Mouse (Mus musculus) left cerebral cortex, adult 2 months (tissue): Measurements from ENCODE around the gene Mpig6b. TPM values are rescaled to one million over a fixed set of nuclear protein-coding genes. Genes with fewer than 3 reads are reported as not detected.

ENCODE experiments used
- DNase-seq, 2 experiments: peaks; one replicate each; pipeline ENCODE4 v3.0.0; 2021 to 2022; ENCODE audit warnings: low spot score in 2 of 2, mixed read lengths in 1 of 2; ENCODE audit errors: extremely low spot score in 1 of 2
- H3K27ac ChIP-seq: fragments of 200-600 bp; 2 replicates; pipeline ENCODE4 v1.8.1; 2022
- H3K4me3 ChIP-seq: fragments of 200-600 bp; 2 replicates; pipeline ENCODE4 v1.8.1; 2022
- CTCF ChIP-seq: fragments of 200-600 bp; IDR thresholded peaks from 2 replicates; pipeline ENCODE4 v1.8.1; 2022; ENCODE audit warnings: antibody characterized with exemption, mild to moderate bottlenecking, moderate library complexity
- intact Hi-C: fragments of 180-260 bp; cut with DNase I; formaldehyde crosslinking; loops from one replicate; pipeline ENCODE4 v1.15.1; 2025
- total RNA-seq, 2 experiments: library from RNA; stranded (reverse); gene quantifications; 2 replicates each; pipeline ENCODE4 v1.2.3; 2021

Mpig6b gene
- total RNA-seq, 2 experiments from 2014 or later: not detected

DNA sequence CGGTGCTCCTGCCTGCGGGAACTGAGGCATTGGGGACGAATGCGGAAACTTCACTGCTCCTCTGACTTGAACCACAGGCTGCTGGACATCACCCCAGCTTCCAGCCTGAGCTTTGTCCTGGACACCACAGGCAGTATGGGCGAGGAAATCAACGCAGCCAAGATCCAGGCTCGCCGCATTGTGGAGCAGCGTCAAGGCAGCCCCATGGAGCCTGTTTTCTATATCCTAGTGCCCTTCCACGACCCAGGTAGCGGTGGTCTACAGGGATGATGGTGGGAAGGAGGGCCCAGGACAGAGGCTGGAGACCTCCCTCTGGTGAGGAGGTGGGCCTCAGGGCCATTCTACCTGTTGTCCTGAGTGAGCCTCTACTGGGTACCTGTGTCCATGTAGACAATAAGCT, 46.1 kb downstream of the Mpig6b start:
- Histone ChIP-seq H3K4me3 (no peak overlapping the region), H3K27ac (no peak overlapping the region)
- no peak for TF ChIP-seq CTCF
- no peak for DNase-seq
- intact Hi-C loops: loop anchor here (10.0 kb wide), 1 partner anchor 215 kb away; the partner anchor contains the start of genes Atp6v1g2 and Nfkbil1

DNA sequence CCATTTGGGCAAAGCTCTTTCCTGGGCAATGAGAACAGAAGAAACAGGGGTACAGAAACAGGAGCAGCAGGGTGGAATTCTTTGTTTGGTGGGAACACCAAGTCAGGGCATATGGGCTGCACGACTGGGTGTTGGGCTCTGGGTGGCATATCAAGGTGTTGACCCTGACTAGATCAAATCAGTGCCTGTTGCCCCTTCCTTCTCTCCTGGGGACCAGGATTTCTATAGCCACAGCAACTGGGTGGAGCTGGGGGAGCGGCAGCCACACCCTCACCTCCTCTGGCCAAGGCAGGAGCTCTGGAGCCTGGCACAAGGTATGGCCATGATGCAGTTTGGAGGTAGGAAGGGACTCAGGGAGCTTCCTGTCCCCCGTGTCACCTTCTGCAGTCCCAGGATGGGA, 47.8 kb downstream of the Mpig6b start:
- no peak for TF ChIP-seq CTCF
- H3K27ac ChIP-seq: no peak overlapping the region
- DNase-seq: no peak
- intact Hi-C loops: no loop called here
- H3K4me3 ChIP-seq: no peak overlapping the region

DNA sequence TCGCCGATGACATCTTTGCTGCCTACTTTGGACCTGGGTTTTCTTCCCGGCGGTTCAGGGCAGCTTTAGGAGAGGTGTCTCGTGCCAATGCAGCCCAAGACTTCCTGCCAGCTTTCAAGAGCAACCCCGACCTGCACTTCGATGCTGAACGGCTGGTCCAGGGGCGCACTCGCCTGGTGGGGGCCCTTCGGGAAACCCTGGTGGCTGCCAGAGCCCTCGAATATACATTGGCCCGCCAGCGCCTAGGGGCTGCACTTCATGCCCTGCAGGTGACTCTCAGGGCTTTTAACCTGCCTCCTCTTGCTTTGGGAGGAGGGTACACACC, 48.3 kb downstream of the Mpig6b start:
- Histone ChIP-seq H3K4me3 (no peak overlapping the region), H3K27ac (no peak overlapping the region)
- no peak for DNase-seq
- no peak for TF ChIP-seq CTCF
- intact Hi-C loops: no loop called here

DNA sequence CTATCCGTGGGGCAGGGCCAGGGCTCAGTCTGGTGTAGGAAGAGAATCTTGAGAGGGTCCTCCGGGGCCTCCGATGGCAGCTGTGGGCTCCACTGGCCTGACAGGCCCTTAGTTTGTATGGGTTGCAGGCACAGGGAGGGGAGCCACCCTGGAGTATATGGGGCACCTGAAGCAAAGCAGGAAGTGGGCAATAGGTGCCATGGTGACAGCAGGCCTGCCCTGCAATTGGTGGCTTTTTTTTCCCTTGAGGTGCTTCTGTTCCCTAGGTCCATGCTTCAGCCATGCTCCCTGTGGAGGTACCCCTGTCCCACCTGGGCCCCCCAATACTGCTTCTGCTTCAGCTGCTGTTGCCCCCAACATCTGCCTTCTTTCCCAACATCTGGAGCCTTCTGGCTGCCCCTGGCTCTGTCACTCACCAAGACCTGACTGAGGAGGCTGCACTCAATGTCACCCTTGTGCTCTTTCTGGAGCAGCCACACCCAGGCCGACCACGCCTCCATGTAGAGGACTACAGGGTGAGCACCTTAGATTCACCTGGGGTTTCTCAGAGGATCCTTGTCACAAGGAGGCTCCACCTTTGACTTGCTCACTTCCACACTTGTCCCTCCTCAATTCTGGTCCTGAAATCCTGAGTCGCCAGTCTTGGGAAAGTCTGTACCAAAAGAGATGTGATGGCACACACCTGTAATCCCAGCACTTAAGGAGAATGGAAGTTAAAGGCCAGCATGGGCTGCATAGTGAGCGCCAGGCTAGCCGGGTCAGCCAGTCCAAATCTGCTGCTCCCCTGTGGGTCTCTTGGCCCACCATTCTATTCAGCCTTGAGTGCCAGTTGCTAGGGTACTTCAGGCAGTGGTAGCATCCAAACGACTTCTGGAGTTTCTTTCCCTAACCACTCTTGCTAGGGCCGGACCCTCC, 48.9 kb downstream of the Mpig6b start:
- TF ChIP-seq CTCF: no peak
- no peak overlapping the region for H3K27ac ChIP-seq
- no peak for DNase-seq
- no peak overlapping the region for H3K4me3 ChIP-seq
- intact Hi-C loops: no loop called here

DNA sequence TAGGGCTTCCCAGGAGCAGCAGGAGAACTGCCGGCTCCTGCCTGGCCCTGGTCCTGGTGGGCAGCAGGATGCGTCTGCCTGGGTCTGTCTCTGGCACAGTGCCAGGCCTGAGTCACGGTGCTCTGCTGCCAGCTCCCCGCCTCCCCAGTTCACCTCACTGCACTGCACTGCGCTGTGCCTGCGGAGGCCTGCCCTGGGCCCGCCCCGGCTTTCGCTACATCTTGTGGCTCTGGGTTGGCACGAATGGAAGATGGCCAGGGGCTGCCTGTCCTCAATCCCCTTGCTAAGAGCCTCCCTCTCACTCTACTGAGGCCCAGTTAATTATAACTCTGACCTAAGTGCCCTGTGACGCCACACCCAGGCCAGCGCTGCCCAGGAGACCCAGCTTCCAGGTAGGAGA, 49.6 kb downstream of the Mpig6b start, which contains the start of gene Vwa7:
Gene Vwa7 (plus strand): TSS at position 204 of the 400 bp plus-strand sequence.
- DNase-seq: no peak
- Histone ChIP-seq H3K27ac (no peak within 1 kb of the TSS), H3K4me3 (no peak within 1 kb of the TSS)
- intact Hi-C loops: no loop called here
- no peak for TF ChIP-seq CTCF

DNA sequence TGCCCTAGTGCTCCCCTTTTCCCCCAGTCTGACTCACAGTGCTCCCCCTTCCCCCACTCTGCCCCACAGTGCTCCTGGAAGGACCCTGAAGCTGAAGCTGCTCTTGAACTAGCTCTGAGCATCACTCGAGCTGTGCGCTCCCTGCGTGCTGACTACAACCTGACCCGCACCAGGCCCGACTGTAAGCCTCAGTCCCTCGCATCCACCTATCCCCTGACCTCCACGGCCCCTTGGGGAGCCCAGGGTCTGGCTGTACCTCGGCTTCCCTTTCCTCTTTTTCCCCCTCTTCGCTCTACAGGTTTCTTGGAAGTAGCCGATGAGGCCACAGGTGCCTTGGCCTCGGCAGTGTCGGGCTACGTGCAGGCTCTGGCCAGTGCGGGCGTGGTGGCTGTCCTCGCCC, 50.7 kb downstream of the Mpig6b start:
- TF ChIP-seq CTCF: no peak
- no peak for DNase-seq
- Histone ChIP-seq H3K27ac (no peak overlapping the region), H3K4me3 (no peak overlapping the region)
- intact Hi-C loops: no loop called here

DNA sequence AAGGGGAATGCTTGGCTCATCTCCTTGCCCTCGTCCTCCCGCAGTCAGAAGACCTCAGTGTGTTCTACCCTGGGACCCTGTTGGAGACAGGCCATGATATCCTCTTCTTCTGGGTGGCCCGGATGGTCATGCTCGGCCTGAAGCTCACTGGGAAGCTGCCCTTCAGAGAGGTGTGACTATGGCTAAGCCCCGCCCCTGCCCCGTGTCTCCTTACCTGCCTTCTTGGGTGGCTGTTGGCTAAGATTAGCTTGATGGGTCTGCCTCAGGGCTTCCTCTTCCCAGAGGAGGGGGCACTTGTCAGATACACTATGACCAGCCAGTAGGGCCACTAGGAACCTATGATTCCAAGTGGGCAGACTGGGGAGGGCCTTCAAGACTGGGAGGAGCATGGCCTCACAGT, 52.8 kb downstream of the Mpig6b start:
- no peak for TF ChIP-seq CTCF
- DNase-seq: no peak
- intact Hi-C loops: no loop called here
- H3K4me3 ChIP-seq: no peak overlapping the region
- no peak overlapping the region for H3K27ac ChIP-seq

Other genes starting within 250 kb of the Mpig6b start
- 10 to 100 TPM; 54.8 to 61.5 TPM for gene Stk19, start 229.2 kb downstream of the Mpig6b start, total RNA-seq
- 10 to 100 TPM; 33.6 to 41.4 TPM for gene Dxo, start 229.2 kb downstream of the Mpig6b start, total RNA-seq
- 10 to 100 TPM; 70.1 to 70.4 TPM for gene Skiv2l, start 216.0 kb downstream of the Mpig6b start, total RNA-seq
- gene Nelfe, start 215.8 kb downstream of the Mpig6b start, total RNA-seq: 10 to 100 TPM; 35.3 to 40.3 TPM
- gene Cfb, start 203.7 kb downstream of the Mpig6b start, total RNA-seq: under 1 TPM in 1 of 2 experiments, not detected in 1; 0.14 TPM
- 1 to 10 TPM; 6.5 to 7.4 TPM for gene Zbtb12, start 186.7 kb downstream of the Mpig6b start, total RNA-seq
- gene Gm20547, start 184.1 kb downstream of the Mpig6b start, total RNA-seq: not detected
- 1 to 10 TPM; 2.1 to 2.2 TPM for gene C2, start 167.9 kb downstream of the Mpig6b start, total RNA-seq
- gene Ehmt2, start 167.7 kb downstream of the Mpig6b start, total RNA-seq: 100 to 1,000 TPM; 175 to 184 TPM
- gene Slc44a4, start 151.7 kb downstream of the Mpig6b start, total RNA-seq: under 1 TPM; 0.45 to 0.79 TPM
- gene Neu1, start 134.9 kb downstream of the Mpig6b start, total RNA-seq: 10 to 100 TPM; 41.6 to 47.3 TPM
- 10 to 100 TPM; 18.8 to 22.1 TPM for gene Hspa1b, start 106.9 kb downstream of the Mpig6b start, total RNA-seq
- gene Gm20481, start 96.3 kb downstream of the Mpig6b start, total RNA-seq: not detected
- 10 to 100 TPM; 14.5 to 17.2 TPM for gene Hspa1a, start 94.0 kb downstream of the Mpig6b start, total RNA-seq
- gene Hspa1l, start 93.5 kb downstream of the Mpig6b start, total RNA-seq: under 1 TPM; 0.34 to 0.42 TPM
- 10 to 100 TPM; 15.8 to 18.4 TPM for gene Lsm2, start 84.3 kb downstream of the Mpig6b start, total RNA-seq
- gene Vars, start 65.2 kb downstream of the Mpig6b start, total RNA-seq: 10 to 100 TPM; 44.1 to 46.6 TPM
- gene Vwa7, start 49.6 kb downstream of the Mpig6b start, total RNA-seq: under 1 TPM; 0.40 to 0.43 TPM
- under 1 TPM in 1 of 2 experiments, not detected in 1; 0.59 TPM for gene Sapcd1, start 38.2 kb downstream of the Mpig6b start, total RNA-seq
- under 1 TPM; 0.27 to 0.56 TPM for gene Msh5, start 19.4 kb downstream of the Mpig6b start, total RNA-seq
- gene Clic1, start 16.2 kb downstream of the Mpig6b start, total RNA-seq: 1 to 10 TPM; 7.4 to 8.3 TPM
- gene Ddah2, start 7.1 kb downstream of the Mpig6b start, total RNA-seq: 10 to 100 TPM; 10.1 to 11.0 TPM
- gene Ly6g6c, start 796 bp downstream of the Mpig6b start, total RNA-seq: not detected
- 1 to 10 TPM; 2.1 to 3.6 TPM for gene Ly6g6e, start 10.7 kb upstream of the Mpig6b start, total RNA-seq
- 1 to 10 TPM in 1 of 2 experiments, under 1 TPM in 1; 0.70 to 1.1 TPM for gene Ly6g6d, start 11.9 kb upstream of the Mpig6b start, total RNA-seq
- under 1 TPM in 1 of 2 experiments, not detected in 1; 0.29 TPM for gene Ly6g6f, start 19.4 kb upstream of the Mpig6b start, total RNA-seq
- 100 to 1,000 TPM; 109 to 117 TPM for gene Abhd16a, start 23.1 kb upstream of the Mpig6b start, total RNA-seq
- not detected for gene Ly6g5c, start 42.1 kb upstream of the Mpig6b start, total RNA-seq
- under 1 TPM; 0.79 TPM for gene Ly6g5b, start 49.2 kb upstream of the Mpig6b start, total RNA-seq
- gene Gpank1, start 55.3 kb upstream of the Mpig6b start, total RNA-seq: 10 to 100 TPM; 14.8 to 15.0 TPM
- 100 to 1,000 TPM; 177 to 187 TPM for gene Csnk2b, start 55.9 kb upstream of the Mpig6b start, total RNA-seq
- gene D17H6S53E, start 60.2 kb upstream of the Mpig6b start, total RNA-seq: 10 to 100 TPM; 27.0 to 28.5 TPM
- not detected for gene Apom, start 65.9 kb upstream of the Mpig6b start, total RNA-seq
- gene Bag6, start 69.0 kb upstream of the Mpig6b start, total RNA-seq: 100 to 1,000 TPM; 304 to 307 TPM
- gene Prrc2a, start 98.7 kb upstream of the Mpig6b start, total RNA-seq: 100 to 1,000 TPM; 285 to 321 TPM
- gene Aif1, start 109.9 kb upstream of the Mpig6b start, total RNA-seq: 10 to 100 TPM in 1 of 2 experiments, 1 to 10 TPM in 1; 8.0 to 14.4 TPM
- 1 to 10 TPM; 6.4 to 7.4 TPM for gene Lst1, start 122.3 kb upstream of the Mpig6b start, total RNA-seq
- under 1 TPM; 0.79 to 0.86 TPM for gene Ltb, start 128.3 kb upstream of the Mpig6b start, total RNA-seq
- not detected for gene Tnf, start 135.8 kb upstream of the Mpig6b start, total RNA-seq
- under 1 TPM; 0.41 to 0.65 TPM for gene Lta, start 139.2 kb upstream of the Mpig6b start, total RNA-seq
- not detected for gene Gm16181, start 154.7 kb upstream of the Mpig6b start, total RNA-seq
- 100 to 1,000 TPM; 549 to 569 TPM for gene Atp6v1g2, start 167.5 kb upstream of the Mpig6b start, total RNA-seq
- gene Nfkbil1, start 169.6 kb upstream of the Mpig6b start, total RNA-seq: 10 to 100 TPM; 13.0 to 16.1 TPM
- gene Ddx39b, start 175.6 kb upstream of the Mpig6b start, total RNA-seq: 100 to 1,000 TPM; 215 TPM
- 10 to 100 TPM; 20.3 to 25.3 TPM for gene H2-D1, start 196.5 kb upstream of the Mpig6b start, total RNA-seq